In genomic region chr2:24904823-24905652, GRCm38 (mm10) we compare ENCODE assay signal across 14 mouse cellular contexts. TPM values are rescaled to one million over a fixed set of nuclear protein-coding genes. Genes with fewer than 3 reads are reported as not detected.
DNase-seq lines count a peak whose midpoint lies in the region; ATAC-seq and TF ChIP-seq lines count a peak whose summit lies in the region.
"Had no signal": no experiment of that assay in that cellular context is flagged by ENCODE, and none has a peak within 500 bp of the region (broad histone marks: within the 10 kb centered on the region; RNA-seq: fewer than 3 reads in every experiment).

No protein-coding gene starts in this region.

- H3K36me3 ChIP-seq in hindbrain, embryonic 12.5 days: no peaks in the 10 kb centered on the region

- 43% methylated on average over 11 of the region's 11 CpGs for WGBS in hindbrain, embryonic 12.5 days
- 75% methylated on average over 11 of the region's 11 CpGs for WGBS in lung, adult 2 months

- no peak for TF ChIP-seq POLR2A in bone marrow macrophage, adult 2 months (IDR thresholded peaks at IDR 0.05; ENCODE audit: borderline replicate concordance, low read depth, low read length)
- no peak for TF ChIP-seq POLR2A in lung, adult 2 months (IDR thresholded peaks at IDR 0.05; ENCODE audit: borderline replicate concordance, extremely low read depth, low read depth, low read length)

- no peak for TF ChIP-seq CTCF in bone marrow macrophage, adult 2 months (IDR thresholded peaks at IDR 0.05; ENCODE audit: low read depth, low read length)
- no peak for TF ChIP-seq CTCF in lung, adult 2 months (IDR thresholded peaks at IDR 0.05; ENCODE audit: insufficient read depth, low read length)

- H3K4me2 ChIP-seq in hindbrain, embryonic 12.5 days (replicated peaks): peak overlapping the region; percentile 23; the same call in 1 of the 2 replicates
- H3K4me2 ChIP-seq: lung, embryonic 14.5 days had no signal

- peak; percentile 82 for ATAC-seq in hindbrain, embryonic 12.5 days (ENCODE audit: low FRiP score)

- H3K4me3 ChIP-seq in bone marrow macrophage, adult 2 months (ENCODE audit: insufficient read depth, low read length): no peak overlapping the region
- H3K4me3 ChIP-seq in hindbrain, embryonic 12.5 days: no peak overlapping the region
- no peak overlapping the region for H3K4me3 ChIP-seq in lung, adult 2 months (replicated peaks; ENCODE audit: extremely low read depth, low read depth, low read length)
- H3K4me3 ChIP-seq: limb, embryonic 10.5 days had no signal

- H3K27me3 ChIP-seq in hindbrain, embryonic 12.5 days: no peaks in the 10 kb centered on the region

- peaks cover 48% of the 10 kb centered on the region for H3K4me1 ChIP-seq in bone marrow macrophage, adult 2 months (ENCODE audit: control insufficient read depth, insufficient read depth, low read length)
- H3K4me1 ChIP-seq in hindbrain, embryonic 12.5 days: peaks cover 30% of the 10 kb centered on the region
- H3K4me1 ChIP-seq in lung, adult 2 months (ENCODE audit: control insufficient read depth, insufficient read depth, low read length): peaks cover 9% of the 10 kb centered on the region
- H3K4me1 ChIP-seq: limb, embryonic 10.5 days had no signal

- H3K27ac ChIP-seq in bone marrow macrophage, adult 2 months (ENCODE audit: insufficient read depth, low read depth, low read length): peak overlapping the region; percentile 50
- H3K27ac ChIP-seq in hindbrain, embryonic 12.5 days: peak overlapping the region; percentile 85
- H3K27ac ChIP-seq: limb, embryonic 10.5 days had no signal

- no peaks in the 10 kb centered on the region for H3K9me3 ChIP-seq in hindbrain, embryonic 12.5 days (replicated peaks)
- H3K9me3 ChIP-seq: limb, embryonic 10.5 days had no signal

- DNase-seq in embryo, embryonic 10.5 days (ENCODE audit: low spot score): peak; percentile 52
- peak; percentile 31 for DNase-seq in neural tube, embryonic 10.5 days (ENCODE audit: extremely low spot score, low spot score)
- DNase-seq in lung, adult 2 months: no peak
- no peak for DNase-seq in testis, postnatal 10 days (ENCODE audit: low spot score)
- DNase-seq in layer of hippocampus, postnatal 25 days (ENCODE audit: extremely low spot score in 1 of 2, low spot score in 1 of 2): no peak
- DNase-seq: adrenal gland, adult 8-10 months; cerebellum, adult 9-10 months; heart, postnatal 14 days; kidney, postnatal 4 days; lung, embryonic 14.5 days; thymus, postnatal 25 days had no signal

- H3K9ac ChIP-seq in hindbrain, embryonic 12.5 days: no peak overlapping the region
- H3K9ac ChIP-seq: lung, embryonic 14.5 days had no signal

RNA-seq across cellular contexts. Expression of gene Ehmt1, which starts 14.4 kb away (rescaled TPM):
- 29.9 and 32.9 TPM in 2 replicates for polyA plus RNA-seq in bone marrow macrophage, adult 2 months (2012; ENCODE audit: insufficient read depth, insufficient read length, missing spikeins)
- 126 and 134 TPM in 2 replicates for polyA plus RNA-seq in hindbrain, embryonic 12.5 days (2016; fragmentation: Nextera tagmentation; extraction: Ambion mirVana)
- 41.3 and 57.3 TPM in 2 replicates for polyA plus RNA-seq in lung, adult 2 months (2012; rRNA removed)
- total RNA-seq in layer of hippocampus, postnatal 25 days (2021): 10 to 100 TPM; 61.4 to 71.0 TPM

RNA-seq across cellular contexts. Expression of gene Arrdc1, which starts 30.0 kb away (rescaled TPM):
- polyA plus RNA-seq in bone marrow macrophage, adult 2 months (2012; ENCODE audit: insufficient read depth, insufficient read length, missing spikeins): 97.6 and 102 TPM in 2 replicates
- 20.0 and 21.9 TPM in 2 replicates for polyA plus RNA-seq in hindbrain, embryonic 12.5 days (2016; fragmentation: Nextera tagmentation; extraction: Ambion mirVana)
- 221 and 242 TPM in 2 replicates for polyA plus RNA-seq in lung, adult 2 months (2012; rRNA removed)
- 10 to 100 TPM in 1 of 2 experiments, 1 to 10 TPM in 1; 9.5 to 13.5 TPM for total RNA-seq in layer of hippocampus, postnatal 25 days (2021)

RNA-seq across cellular contexts. Expression of gene Zmynd19, which starts 44.6 kb away (rescaled TPM):
- polyA plus RNA-seq in bone marrow macrophage, adult 2 months (2012; ENCODE audit: insufficient read depth, insufficient read length, missing spikeins): 6.5 and 7.6 TPM in 2 replicates
- polyA plus RNA-seq in hindbrain, embryonic 12.5 days (2016; fragmentation: Nextera tagmentation; extraction: Ambion mirVana): 19.7 and 20.7 TPM in 2 replicates
- 3.7 and 5.5 TPM in 2 replicates for polyA plus RNA-seq in lung, adult 2 months (2012; rRNA removed)
- total RNA-seq in layer of hippocampus, postnatal 25 days (2021): 10 to 100 TPM; 38.5 TPM

RNA-seq across cellular contexts. Expression of gene Dph7, which starts 57.2 kb away (rescaled TPM):
- polyA plus RNA-seq in bone marrow macrophage, adult 2 months (2012; ENCODE audit: insufficient read depth, insufficient read length, missing spikeins): 8.2 and 8.7 TPM in 2 replicates
- polyA plus RNA-seq in hindbrain, embryonic 12.5 days (2016; fragmentation: Nextera tagmentation; extraction: Ambion mirVana): 28.5 and 29.9 TPM in 2 replicates
- polyA plus RNA-seq in lung, adult 2 months (2012; rRNA removed): 12.8 and 17.6 TPM in 2 replicates
- 10 to 100 TPM; 31.6 to 33.0 TPM for total RNA-seq in layer of hippocampus, postnatal 25 days (2021)

Comparison
In these comparisons a context has a peak if more than half of its experiments do, and no peak if none do; other contexts are left out.
1. DNase-seq: peak in embryo, embryonic 10.5 days (single experiment) and neural tube, embryonic 10.5 days (single experiment); none in lung, adult 2 months (single experiment), testis, postnatal 10 days (single experiment) and layer of hippocampus, postnatal 25 days (0 of 2).